Mouse (Mus musculus): Measurements from ENCODE around the gene Aqp9. TPM values are rescaled to one million over a fixed set of nuclear protein-coding genes. Genes with fewer than 3 reads are reported as not detected.

The Aqp9 gene
- polyA plus RNA-seq, 1 experiment: 2.6 TPM

DNA sequence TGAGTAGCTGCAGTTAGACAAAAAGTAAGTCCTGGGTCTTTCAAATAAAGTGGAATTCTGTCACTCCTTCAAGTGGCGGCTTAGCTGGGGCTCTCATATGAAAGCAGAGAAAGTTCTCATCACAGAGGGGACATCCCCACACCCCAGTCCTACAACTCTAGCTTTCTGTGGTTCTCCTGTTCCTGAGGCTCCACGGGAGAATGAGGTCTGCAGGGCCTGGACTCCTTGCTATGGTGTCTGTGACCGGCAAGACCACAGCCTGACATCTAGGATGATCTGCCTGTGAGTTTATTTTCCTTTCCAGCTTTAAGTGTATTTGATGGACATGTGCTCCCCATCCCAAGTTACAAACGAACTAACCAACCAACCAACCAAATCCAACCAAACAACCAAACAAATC is 105.5 kb downstream of the Aqp9 start:
- Histone ChIP-seq H3K27ac (ENCODE audit: insufficient read depth, low read length) (no peak overlapping the region), H3K4me3 (ENCODE audit: insufficient read depth, low read length) (no peak overlapping the region), H3K4me1 (ENCODE audit: control insufficient read depth, insufficient read depth, low read length) (no peaks in the 10 kb centered on the region)
- TF ChIP-seq POLR2A (IDR thresholded peaks at IDR 0.05; ENCODE audit: extremely low read depth, insufficient read depth, low read length) (no peak), CTCF (IDR thresholded peaks at IDR 0.05; ENCODE audit: extremely low read depth, insufficient read depth, low read length) (no peak)

DNA sequence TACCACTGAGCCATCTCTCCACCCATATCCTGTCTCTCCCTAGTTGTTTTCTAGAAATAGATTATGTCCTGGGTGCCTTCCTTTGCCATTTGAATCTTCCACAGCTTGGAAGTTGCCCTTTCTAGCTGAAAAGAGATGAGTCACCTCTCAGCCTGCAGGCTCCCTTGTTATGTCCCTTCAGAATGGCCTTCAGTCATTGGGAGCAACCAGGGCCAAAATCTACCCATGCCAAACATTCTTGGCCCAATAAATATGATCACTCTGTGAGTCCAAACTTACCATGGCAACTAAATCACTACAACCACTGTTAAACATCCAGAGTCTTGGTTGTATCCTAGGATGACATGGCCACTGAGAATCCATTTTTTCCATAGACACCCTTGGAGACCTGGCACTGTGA is 106.2 kb downstream of the Aqp9 start:
- TF ChIP-seq CTCF (IDR thresholded peaks at IDR 0.05; ENCODE audit: extremely low read depth, insufficient read depth, low read length) (no peak), POLR2A (IDR thresholded peaks at IDR 0.05; ENCODE audit: extremely low read depth, insufficient read depth, low read length) (no peak)
- H3K27ac ChIP-seq (ENCODE audit: insufficient read depth, low read length): no peak overlapping the region
- H3K4me3 ChIP-seq (ENCODE audit: insufficient read depth, low read length): no peak overlapping the region

More for the DNA sequence above, 106.2 kb downstream of the Aqp9 start:
- H3K4me1 ChIP-seq (ENCODE audit: control insufficient read depth, insufficient read depth, low read length): no peaks in the 10 kb centered on the region

Other genes with a start within 250 kb of the Aqp9 start
- 0.19 and 0.32 TPM in 2 replicates for gene Lipc, start 216.5 kb downstream of the Aqp9 start, polyA plus RNA-seq (2012; rRNA removed)
- 7.5 and 8.1 TPM in 2 replicates for gene Aldh1a2, start 47.1 kb upstream of the Aqp9 start, polyA plus RNA-seq (2012; rRNA removed)

Measured in cortical plate, adult 2 months (tissue).